15 mouse cellular contexts compared by ENCODE assay signal in genomic region chr11:97407456-97407855, GRCm38 (mm10). TPM values are rescaled to one million over a fixed set of nuclear protein-coding genes. Genes with fewer than 3 reads are reported as not detected.
DNase-seq lines count a peak whose midpoint lies in the region; ATAC-seq and TF ChIP-seq lines count a peak whose summit lies in the region.
"Had no signal": no experiment of that assay in that cellular context is flagged by ENCODE, and none has a peak within 500 bp of the region (broad histone marks: within the 10 kb centered on the region; RNA-seq: fewer than 3 reads in every experiment).

No protein-coding gene starts in this region.

- H3K36me3 ChIP-seq in heart, embryonic 13.5 days, result no peaks in the 10 kb centered on the region
- no peaks in the 10 kb centered on the region for H3K36me3 ChIP-seq in heart, adult 2 months (ENCODE audit: control insufficient read depth, insufficient read depth, low read length)
- no peaks in the 10 kb centered on the region for H3K36me3 ChIP-seq in limb, embryonic 13.5 days
- no peaks in the 10 kb centered on the region for H3K36me3 ChIP-seq in limb, embryonic 10.5 days
- H3K36me3 ChIP-seq in E14TG2a.4 (ENCODE audit: insufficient read depth, low read length), result peaks cover 6% of the 10 kb centered on the region; the same call in 1 of the 2 replicates
- H3K36me3 ChIP-seq: embryonic facial prominence, embryonic 12.5 days; hindbrain, embryonic 10.5 days had no signal

- no peak for ATAC-seq in heart, embryonic 13.5 days (ENCODE audit: extremely low read depth, insufficient number of reproducible peaks, low FRiP score, low TSS enrichment)
- ATAC-seq in limb, embryonic 13.5 days (ENCODE audit: low FRiP score, low read depth), result no peak
- ATAC-seq: forebrain, embryonic 14.5 days; Patski had no signal

- H3K9ac ChIP-seq in heart, embryonic 13.5 days, result peak overlapping the region; percentile 48
- H3K9ac ChIP-seq in heart, adult 2 months (ENCODE audit: low read depth, low read length), result no peak overlapping the region
- no peak overlapping the region; the same call in 1 of the 2 replicates for H3K9ac ChIP-seq in limb, embryonic 13.5 days
- H3K9ac ChIP-seq: embryonic facial prominence, embryonic 12.5 days had no signal

- intact Hi-C loops in heart, adult 2 months (cut with DNase I), result no loop called here

- TF ChIP-seq EP300 in heart, adult 2 months (IDR thresholded peaks at IDR 0.05; ENCODE audit: insufficient read depth, low read depth, low read length), result no peak

- peaks cover 60% of the 10 kb centered on the region for H3K4me1 ChIP-seq in heart, embryonic 13.5 days
- peaks cover 9% of the 10 kb centered on the region for H3K4me1 ChIP-seq in heart, adult 2 months (ENCODE audit: control insufficient read depth, insufficient read depth, low read length)
- H3K4me1 ChIP-seq in limb, embryonic 13.5 days, result peaks cover 47% of the 10 kb centered on the region
- H3K4me1 ChIP-seq in limb, embryonic 10.5 days, result peaks cover 50% of the 10 kb centered on the region
- H3K4me1 ChIP-seq in E14TG2a.4 (replicated peaks; ENCODE audit: low read depth, low read length), result peaks cover 91% of the 10 kb centered on the region

- no peak for TF ChIP-seq CTCF in heart, adult 2 months (IDR thresholded peaks at IDR 0.05)
- TF ChIP-seq CTCF in E14TG2a.4 (conservative IDR thresholded peaks at IDR 0.05; ENCODE audit: low read length), result no peak

- H3K27ac ChIP-seq in heart, embryonic 13.5 days (replicated peaks), result peak overlapping the region; percentile 85; the same call in 1 of the 2 replicates
- no peak overlapping the region for H3K27ac ChIP-seq in heart, adult 2 months
- peak overlapping the region; percentile 63; the same call in 1 of the 2 replicates for H3K27ac ChIP-seq in limb, embryonic 13.5 days
- no peak overlapping the region for H3K27ac ChIP-seq in limb, embryonic 10.5 days
- H3K27ac ChIP-seq: hindbrain, embryonic 10.5 days had no signal

- no peak overlapping the region for H3K4me3 ChIP-seq in heart, embryonic 13.5 days
- H3K4me3 ChIP-seq in heart, adult 2 months, result no peak overlapping the region
- no peak overlapping the region for H3K4me3 ChIP-seq in limb, embryonic 13.5 days
- no peak overlapping the region for H3K4me3 ChIP-seq in limb, embryonic 10.5 days
- peak overlapping the region; percentile 39 for H3K4me3 ChIP-seq in E14TG2a.4 (replicated peaks; ENCODE audit: low read length)
- H3K4me3 ChIP-seq: embryonic facial prominence, embryonic 12.5 days had no signal

- WGBS in heart, embryonic 13.5 days, result 70% methylated on average over 3 of the region's 3 CpGs
- 84% methylated on average over 3 of the region's 3 CpGs for WGBS in heart, adult 2 months
- 74% methylated on average over 3 of the region's 3 CpGs for WGBS in limb, embryonic 13.5 days
- WGBS in limb, embryonic 10.5 days, result 78% methylated on average over 3 of the region's 3 CpGs

- no peaks in the 10 kb centered on the region for H3K9me3 ChIP-seq in heart, embryonic 13.5 days
- H3K9me3 ChIP-seq in limb, embryonic 13.5 days, result no peaks in the 10 kb centered on the region
- no peaks in the 10 kb centered on the region for H3K9me3 ChIP-seq in limb, embryonic 10.5 days (replicated peaks)
- no peaks in the 10 kb centered on the region for H3K9me3 ChIP-seq in E14TG2a.4 (ENCODE audit: low read length)
- H3K9me3 ChIP-seq: embryonic facial prominence, embryonic 12.5 days; hindbrain, embryonic 10.5 days had no signal

- no peaks in the 10 kb centered on the region for H3K79me2 ChIP-seq in heart, adult 2 months (replicated peaks; ENCODE audit: control insufficient read depth, insufficient read depth, low read length)

- H3K27me3 ChIP-seq in heart, embryonic 13.5 days (replicated peaks), result no peaks in the 10 kb centered on the region
- H3K27me3 ChIP-seq in heart, adult 2 months (ENCODE audit: control insufficient read depth, insufficient read depth, low read length), result no peaks in the 10 kb centered on the region
- H3K27me3 ChIP-seq in limb, embryonic 13.5 days, result peaks cover 14% of the 10 kb centered on the region; the same call in 1 of the 2 replicates
- H3K27me3 ChIP-seq in limb, embryonic 10.5 days (ENCODE audit: low read depth, poor library complexity, severe bottlenecking), result peaks cover 57% of the 10 kb centered on the region
- peaks cover 36% of the 10 kb centered on the region for H3K27me3 ChIP-seq in E14TG2a.4 (ENCODE audit: insufficient read depth, low read length)
- H3K27me3 ChIP-seq: Patski had no signal

- TF ChIP-seq POLR2A in heart, adult 2 months (IDR thresholded peaks at IDR 0.05; ENCODE audit: insufficient read depth, low read depth, low read length), result no peak

- 0 out of 2 replicates have a peak overlapping the region, but pooled peaks have one; percentile 99 for H3K4me2 ChIP-seq in heart, embryonic 13.5 days
- H3K4me2 ChIP-seq in limb, embryonic 13.5 days (replicated peaks), result peak overlapping the region; percentile 98
- H3K4me2 ChIP-seq: liver, embryonic 11.5 days had no signal

- no peak for DNase-seq in heart, adult 2 months
- DNase-seq in limb, embryonic 10.5 days (ENCODE audit: low spot score), result no peak
- peak; percentile 9 for DNase-seq in ES-CJ7 (ENCODE audit: low read depth, low spot score)
- no peak for DNase-seq in lung, postnatal 4 days

RNA-seq across cellular contexts. Expression of gene Arhgap23, which starts 7.9 kb away (rescaled TPM):
- polyA plus RNA-seq in heart, embryonic 13.5 days (2015; fragmentation: Nextera tagmentation; extraction: Ambion mirVana), result 6.6 and 6.9 TPM in 2 replicates
- total RNA-seq in heart, adult 2 months (2021), result 10 to 100 TPM; 12.8 to 13.7 TPM
- 18.4 and 19.2 TPM in 2 replicates for polyA plus RNA-seq in heart, adult 2 months (2012; rRNA removed)
- 6.7 and 7.2 TPM in 2 replicates for polyA plus RNA-seq in limb, embryonic 13.5 days (2015; fragmentation: Nextera tagmentation; extraction: Ambion mirVana)
- 3.5 and 3.9 TPM in 2 replicates for polyA plus RNA-seq in limb, embryonic 10.5 days (2016; fragmentation: Nextera tagmentation; extraction: Ambion mirVana)

RNA-seq across cellular contexts. Expression of gene Socs7, which starts 45.1 kb away (rescaled TPM):
- 3.2 and 3.4 TPM in 2 replicates for polyA plus RNA-seq in heart, embryonic 13.5 days (2015; fragmentation: Nextera tagmentation; extraction: Ambion mirVana)
- total RNA-seq in heart, adult 2 months (2021), result 10 to 100 TPM; 21.4 to 22.8 TPM
- 8.9 and 18.6 TPM in 2 replicates for polyA plus RNA-seq in heart, adult 2 months (2012; rRNA removed)
- polyA plus RNA-seq in limb, embryonic 13.5 days (2015; fragmentation: Nextera tagmentation; extraction: Ambion mirVana), result 4.4 and 4.9 TPM in 2 replicates
- 3.5 and 4.4 TPM in 2 replicates for polyA plus RNA-seq in limb, embryonic 10.5 days (2016; fragmentation: Nextera tagmentation; extraction: Ambion mirVana)

RNA-seq across cellular contexts. Expression of gene Gpr179, which starts 55.6 kb away (rescaled TPM):
- 0.03 and 0.04 TPM in 2 replicates for polyA plus RNA-seq in heart, embryonic 13.5 days (2015; fragmentation: Nextera tagmentation; extraction: Ambion mirVana)
- total RNA-seq in heart, adult 2 months (2021), result under 1 TPM; 0.05 to 0.08 TPM
- 0.03 TPM in 1 of 2 replicates, not detected in the other for polyA plus RNA-seq in heart, adult 2 months (2012; rRNA removed)
- 0.04 and 0.09 TPM in 2 replicates for polyA plus RNA-seq in limb, embryonic 13.5 days (2015; fragmentation: Nextera tagmentation; extraction: Ambion mirVana)
- 0.10 and 0.11 TPM in 2 replicates for polyA plus RNA-seq in limb, embryonic 10.5 days (2016; fragmentation: Nextera tagmentation; extraction: Ambion mirVana)
- total RNA-seq: common myeloid progenitor, adult 5-6 weeks; megakaryocyte-erythroid progenitor cell, adult 5-6 weeks; neutrophil, adult 5-6 weeks had no signal

Comparison
In these comparisons a context has a peak if more than half of its experiments do, and no peak if none do; other contexts are left out.
1. H3K27ac ChIP-seq: peak in heart, embryonic 13.5 days (single experiment) and limb, embryonic 13.5 days (single experiment); none in heart, adult 2 months (single experiment) and limb, embryonic 10.5 days (single experiment).